Mouse (Mus musculus) ES-Bruce4 (cell line): Measurements from ENCODE around the gene Fam69a.

Experiments
- CTCF ChIP-seq: IDR thresholded peaks from one replicate; pipeline ENCODE4 v1.8.1; 2011; ENCODE audit warnings: low read depth, low read length
- EP300 ChIP-seq: IDR thresholded peaks from 2 replicates; pipeline ENCODE4 v1.6.1; 2011; ENCODE audit warnings: low read depth, low read length; ENCODE audit not compliant: insufficient read depth
- POLR2A ChIP-seq: IDR thresholded peaks from one replicate; pipeline ENCODE4 v1.8.1; 2011; ENCODE audit warnings: low read length; ENCODE audit not compliant: insufficient read depth

- no peak for TF ChIP-seq CTCF
- TF ChIP-seq POLR2A: no peak
- no peak for TF ChIP-seq EP300
Measured at GRCm38 (mm10) chr5:107869701-107870100, 117.2 kb downstream of the Fam69a start.
